Mouse (Mus musculus): ENCODE results near the gene Gm42674. TPM values are rescaled to one million over a fixed set of nuclear protein-coding genes. Genes with fewer than 3 reads are reported as not detected.

The Gm42674 gene
- total RNA-seq (2018; cell fraction: chromatin; rRNA removed), result not detected
- total RNA-seq (2018; cell fraction: cytosol; rRNA removed), result not detected
- total RNA-seq (2018; cell fraction: nucleus; rRNA removed), result not detected
- polyA plus RNA-seq (2018), result not detected in 3 replicates

- H3K79me2 ChIP-seq (ENCODE audit: inconsistent target), result peaks cover 22% of the 10 kb centered on the region
- no peak within 1 kb of the TSS for H3K27ac ChIP-seq
- no peak within 1 kb of the TSS for H3K4me3 ChIP-seq (ENCODE audit: inconsistent target)
- WGBS (ENCODE audit: missing documents), result 93% methylated on average over 11 of the region's 11 CpGs
- H3K36me3 ChIP-seq (ENCODE audit: inconsistent target), result no peaks in the 10 kb centered on the region
Observed at GRCm38 (mm10) chr3:90601486-90602110, at the start of gene Gm42674. Gene Gm42674 (plus strand): TSS chr3:90601904.

DNA sequence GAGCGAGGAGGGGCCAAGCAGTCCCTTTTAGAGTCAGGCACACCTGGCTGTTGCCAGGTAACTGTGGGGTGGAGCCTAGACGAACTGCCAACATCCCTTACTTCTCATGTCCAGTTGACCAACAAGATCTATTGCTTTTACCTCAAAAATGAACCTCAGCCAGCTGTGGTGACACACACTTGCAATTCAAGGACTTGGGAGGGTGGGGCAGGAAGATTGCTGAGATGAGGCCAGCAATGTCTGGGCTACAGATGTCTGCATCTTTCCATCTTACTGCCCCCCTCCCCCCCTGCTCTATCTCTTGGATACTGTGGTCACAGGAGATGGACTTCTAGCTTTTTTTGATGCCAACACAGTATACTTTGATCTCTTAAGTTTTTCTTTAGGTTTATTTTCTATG lies 49.5 kb upstream of the Gm42674 start:
- Histone ChIP-seq H3K79me2 (ENCODE audit: inconsistent target) (no peaks in the 10 kb centered on the region), H3K4me3 (ENCODE audit: inconsistent target) (no peak overlapping the region), H3K27ac (no peak overlapping the region), H3K36me3 (ENCODE audit: inconsistent target) (no peaks in the 10 kb centered on the region)
- WGBS (ENCODE audit: missing documents), result 86% methylated on average over 2 of the region's 2 CpGs

DNA sequence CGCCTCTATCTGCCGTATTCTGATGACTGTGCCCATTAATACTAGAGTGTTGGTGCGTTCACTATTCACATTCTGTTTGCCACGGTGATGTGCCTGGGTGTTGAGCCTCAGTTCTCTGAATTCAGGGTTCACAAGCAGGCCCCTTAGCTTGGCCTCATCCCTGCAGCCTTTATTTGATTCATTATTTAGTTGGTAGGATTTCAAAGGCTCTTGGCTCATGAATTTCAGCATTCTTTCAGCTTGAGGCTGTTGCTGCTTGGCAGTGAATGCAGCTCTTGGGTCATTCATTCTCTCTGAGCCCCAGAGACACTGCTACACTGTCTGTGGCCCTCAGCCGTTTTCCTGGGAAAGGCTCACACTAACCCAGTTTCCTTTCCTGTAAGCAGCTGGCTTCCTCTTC lies 45.8 kb upstream of the Gm42674 start:
- Histone ChIP-seq H3K79me2 (ENCODE audit: inconsistent target) (no peaks in the 10 kb centered on the region), H3K36me3 (ENCODE audit: inconsistent target) (no peaks in the 10 kb centered on the region), H3K4me3 (ENCODE audit: inconsistent target) (no peak overlapping the region), H3K27ac (no peak overlapping the region)
- WGBS (ENCODE audit: missing documents), result 80% methylated on average over 5 of the region's 5 CpGs

DNA sequence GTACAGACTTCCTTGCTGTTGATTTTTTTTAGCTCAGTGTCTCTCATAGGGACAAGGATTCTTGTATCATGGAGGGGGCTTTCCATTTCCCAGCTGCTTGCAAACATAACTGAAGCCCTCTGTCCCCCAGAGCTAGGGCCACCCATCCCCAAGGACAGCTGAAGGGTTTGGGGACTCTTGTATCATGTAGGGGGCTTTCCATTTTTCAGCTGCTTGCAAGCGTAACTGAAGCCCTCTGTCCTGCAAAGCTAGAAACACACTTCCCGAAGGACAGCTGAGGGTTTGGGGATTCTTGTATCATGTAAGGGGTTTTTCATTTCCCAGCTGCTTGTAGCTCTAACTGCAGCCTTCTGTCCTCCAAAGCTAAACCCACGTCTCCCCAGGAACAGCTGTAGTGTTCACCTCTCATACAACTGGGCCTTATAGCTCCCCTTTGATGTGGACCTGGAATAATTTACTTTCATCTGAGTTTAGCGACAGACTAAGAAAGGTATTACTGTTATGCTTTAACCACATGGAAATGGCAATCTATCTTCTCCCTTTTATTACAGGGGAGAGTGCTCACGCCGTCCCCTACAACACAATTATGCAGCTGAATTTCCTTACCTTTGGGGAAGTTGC lies 41.6 kb upstream of the Gm42674 start, which contains the start of gene S100a3:
Gene S100a3, plus strand, starts transcription at position 571 of the 621 bp plus-strand sequence.
- H3K27ac ChIP-seq, result no peak within 1 kb of the TSS
- H3K36me3 ChIP-seq (ENCODE audit: inconsistent target), result no peaks in the 10 kb centered on the region
- 88% methylated on average over 6 of the region's 6 CpGs for WGBS (ENCODE audit: missing documents)
- H3K79me2 ChIP-seq (ENCODE audit: inconsistent target), result no peaks in the 10 kb centered on the region
- no peak within 1 kb of the TSS for H3K4me3 ChIP-seq (ENCODE audit: inconsistent target)

- 53% methylated on average over 5 of the region's 5 CpGs for WGBS (ENCODE audit: missing documents)
- H3K27ac ChIP-seq, result no peak overlapping the region
- no peaks in the 10 kb centered on the region for H3K79me2 ChIP-seq (ENCODE audit: inconsistent target)
- no peak overlapping the region for H3K4me3 ChIP-seq (ENCODE audit: inconsistent target)
- H3K36me3 ChIP-seq (ENCODE audit: inconsistent target), result no peaks in the 10 kb centered on the region
Observed at GRCm38 (mm10) chr3:90574691-90575090, 27.0 kb upstream of the Gm42674 start.

DNA sequence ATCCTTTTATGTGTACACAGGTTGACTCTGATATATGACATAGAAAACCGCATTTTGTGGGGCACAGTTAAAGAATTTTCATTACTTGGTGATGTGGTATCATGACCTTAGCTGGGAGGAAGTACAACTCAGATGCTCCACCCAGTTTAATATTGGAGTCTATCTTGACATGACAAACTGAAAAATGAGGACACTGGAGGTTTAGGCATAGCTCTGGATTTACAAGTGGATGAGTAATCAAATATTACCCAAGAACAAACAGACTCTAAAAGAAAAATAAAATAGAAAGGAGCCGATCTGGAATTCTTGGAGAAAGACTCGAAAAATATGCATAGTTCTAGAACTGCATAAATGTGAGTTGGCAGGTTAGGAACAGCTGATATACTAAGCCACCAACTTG lies 26.4 kb upstream of the Gm42674 start:
- no peak overlapping the region for H3K27ac ChIP-seq
- H3K79me2 ChIP-seq (ENCODE audit: inconsistent target), result no peaks in the 10 kb centered on the region
- no peaks in the 10 kb centered on the region for H3K36me3 ChIP-seq (ENCODE audit: inconsistent target)
- 87% methylated on average over 3 of the region's 3 CpGs for WGBS (ENCODE audit: missing documents)
- H3K4me3 ChIP-seq (ENCODE audit: inconsistent target), result no peak overlapping the region

GRCm38 (mm10) chr3:90576351-90577001 lies 25.2 kb upstream of the Gm42674 start:
- no peak overlapping the region for H3K27ac ChIP-seq
- H3K36me3 ChIP-seq (ENCODE audit: inconsistent target), result no peaks in the 10 kb centered on the region
- H3K4me3 ChIP-seq (ENCODE audit: inconsistent target), result no peak overlapping the region
- no peaks in the 10 kb centered on the region for H3K79me2 ChIP-seq (ENCODE audit: inconsistent target)
- whole genome bisulfite sequencing (ENCODE audit: missing documents), result 88% methylated on average over 9 of the region's 10 CpGs

- Histone ChIP-seq H3K79me2 (ENCODE audit: inconsistent target) (no peaks in the 10 kb centered on the region), H3K36me3 (ENCODE audit: inconsistent target) (no peaks in the 10 kb centered on the region), H3K27ac (no peak overlapping the region), H3K4me3 (ENCODE audit: inconsistent target) (no peak overlapping the region)
- 92% methylated on average over 7 of the region's 7 CpGs for WGBS (ENCODE audit: missing documents)
Observed at GRCm38 (mm10) chr3:90579433-90579832, 22.3 kb upstream of the Gm42674 start.

DNA sequence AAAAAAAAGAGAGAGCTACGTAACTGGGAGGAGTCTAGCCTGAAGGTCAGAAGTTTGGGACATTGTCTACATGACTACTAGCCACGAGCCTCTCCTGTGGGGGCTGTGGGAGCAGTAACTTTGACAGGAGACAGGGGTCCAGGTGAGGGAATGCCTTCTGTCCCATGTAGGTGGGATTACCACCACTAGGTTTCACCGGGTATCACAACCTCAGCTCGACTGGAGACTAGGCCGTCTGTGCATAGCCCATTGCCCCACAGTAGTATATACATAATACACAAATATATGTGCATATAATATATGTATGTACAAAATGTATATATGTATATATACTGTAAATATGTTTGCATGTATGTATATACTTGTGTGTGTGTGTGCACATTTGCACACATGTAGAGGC lies 20.6 kb upstream of the Gm42674 start:
- Histone ChIP-seq H3K36me3 (ENCODE audit: inconsistent target) (no peaks in the 10 kb centered on the region), H3K79me2 (ENCODE audit: inconsistent target) (no peaks in the 10 kb centered on the region), H3K27ac (no peak overlapping the region), H3K4me3 (ENCODE audit: inconsistent target) (no peak overlapping the region)
- 92% methylated on average over 5 of the region's 5 CpGs for WGBS (ENCODE audit: missing documents)

DNA sequence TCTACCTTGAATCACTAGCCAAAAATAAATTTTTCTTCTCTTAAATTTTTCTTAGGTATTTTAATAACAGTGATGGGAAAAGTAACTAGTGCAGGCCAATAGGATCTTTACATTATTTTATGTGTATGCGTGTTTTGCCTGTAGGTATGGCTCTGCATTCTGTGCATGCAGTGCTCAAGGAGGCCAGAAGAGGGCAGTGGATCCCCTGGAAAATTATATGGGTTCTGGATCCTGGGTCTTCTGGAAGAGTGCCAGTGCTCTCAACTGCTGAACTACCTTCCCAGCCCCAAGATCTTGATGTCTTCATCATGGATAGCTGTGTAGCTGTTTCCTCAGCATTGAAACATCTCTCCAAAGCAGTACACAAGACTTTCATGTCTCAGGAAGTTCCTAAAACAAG lies 19.5 kb upstream of the Gm42674 start:
- Histone ChIP-seq H3K4me3 (ENCODE audit: inconsistent target) (no peak overlapping the region), H3K79me2 (ENCODE audit: inconsistent target) (no peaks in the 10 kb centered on the region), H3K27ac (no peak overlapping the region), H3K36me3 (ENCODE audit: inconsistent target) (no peaks in the 10 kb centered on the region)
- WGBS (ENCODE audit: missing documents), result 94% methylated on average over 1 of the region's 1 CpGs

GRCm38 (mm10) chr3:90582556-90582955 lies 19.1 kb upstream of the Gm42674 start:
- no peaks in the 10 kb centered on the region for H3K36me3 ChIP-seq (ENCODE audit: inconsistent target)
- H3K27ac ChIP-seq, result no peak overlapping the region
- H3K4me3 ChIP-seq (ENCODE audit: inconsistent target), result no peak overlapping the region
- H3K79me2 ChIP-seq (ENCODE audit: inconsistent target), result no peaks in the 10 kb centered on the region
- WGBS (ENCODE audit: missing documents), result 96% methylated on average over 4 of the region's 4 CpGs

DNA sequence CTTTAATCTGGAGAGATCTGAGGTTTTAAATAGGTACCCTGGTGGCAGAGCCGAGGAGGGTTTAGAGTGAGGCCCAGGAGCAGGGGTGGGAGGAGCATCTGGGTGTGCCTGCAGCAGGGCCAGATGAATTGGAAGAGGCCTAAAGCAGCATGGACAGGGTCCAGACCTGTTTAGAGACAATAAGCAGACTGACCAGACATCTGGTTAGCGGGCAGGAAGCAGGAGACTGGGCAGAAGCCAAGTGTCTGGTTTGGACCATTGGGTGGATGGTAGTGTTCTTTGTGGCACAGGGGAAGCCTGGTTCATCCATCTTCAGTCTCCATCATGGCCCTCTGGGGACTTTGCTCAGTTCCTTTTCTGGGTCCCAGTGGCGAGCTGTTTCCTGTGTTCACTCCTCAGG lies 17.8 kb upstream of the Gm42674 start:
- no peaks in the 10 kb centered on the region for H3K36me3 ChIP-seq (ENCODE audit: inconsistent target)
- H3K79me2 ChIP-seq (ENCODE audit: inconsistent target), result no peaks in the 10 kb centered on the region
- no peak overlapping the region for H3K4me3 ChIP-seq (ENCODE audit: inconsistent target)
- no peak overlapping the region for H3K27ac ChIP-seq
- 61% methylated on average over 3 of the region's 3 CpGs for WGBS (ENCODE audit: missing documents)

- no peaks in the 10 kb centered on the region for H3K36me3 ChIP-seq (ENCODE audit: inconsistent target)
- H3K4me3 ChIP-seq (ENCODE audit: inconsistent target), result no peak overlapping the region
- WGBS (ENCODE audit: missing documents), result 19% methylated on average over 5 of the region's 5 CpGs
- no peaks in the 10 kb centered on the region for H3K79me2 ChIP-seq (ENCODE audit: inconsistent target)
- H3K27ac ChIP-seq, result no peak overlapping the region
Observed at GRCm38 (mm10) chr3:90585595-90585994, 16.1 kb upstream of the Gm42674 start.

DNA sequence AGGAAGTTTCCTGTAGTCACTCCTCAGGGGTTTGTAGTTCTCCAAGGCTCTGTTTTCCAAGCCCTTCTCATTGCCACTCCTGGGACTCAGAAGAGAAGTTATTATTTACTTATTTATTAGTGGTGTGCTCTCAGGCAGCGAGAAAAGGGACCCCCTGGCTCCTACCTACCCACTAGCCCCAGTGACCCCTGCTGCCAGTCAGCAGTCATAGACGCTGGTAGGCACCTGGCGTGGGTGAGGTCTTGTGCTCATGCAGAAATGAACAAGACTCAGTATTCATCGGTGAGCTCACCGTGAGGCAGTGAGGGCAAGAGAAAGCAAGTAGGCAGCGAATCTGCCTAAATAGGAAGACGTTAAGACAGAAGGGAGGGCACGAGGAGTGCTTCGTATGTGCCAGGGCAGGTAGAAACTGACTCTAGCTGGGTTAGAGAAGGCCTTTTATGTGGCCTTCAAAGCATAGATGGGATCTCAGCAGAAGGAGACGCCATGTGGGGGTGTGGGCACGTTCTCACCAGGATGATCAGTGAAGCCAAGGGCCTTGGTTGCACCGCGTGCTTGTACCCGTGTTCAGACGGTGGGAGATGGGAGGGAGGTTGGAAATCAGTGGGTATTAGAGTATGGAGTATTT lies 15.6 kb upstream of the Gm42674 start:
- 71% methylated on average over 15 of the region's 15 CpGs for WGBS (ENCODE audit: missing documents)
- no peaks in the 10 kb centered on the region for H3K79me2 ChIP-seq (ENCODE audit: inconsistent target)
- H3K27ac ChIP-seq, result peak overlapping the region; percentile 93
- no peaks in the 10 kb centered on the region for H3K36me3 ChIP-seq (ENCODE audit: inconsistent target)
- H3K4me3 ChIP-seq (ENCODE audit: inconsistent target), result no peak overlapping the region

DNA sequence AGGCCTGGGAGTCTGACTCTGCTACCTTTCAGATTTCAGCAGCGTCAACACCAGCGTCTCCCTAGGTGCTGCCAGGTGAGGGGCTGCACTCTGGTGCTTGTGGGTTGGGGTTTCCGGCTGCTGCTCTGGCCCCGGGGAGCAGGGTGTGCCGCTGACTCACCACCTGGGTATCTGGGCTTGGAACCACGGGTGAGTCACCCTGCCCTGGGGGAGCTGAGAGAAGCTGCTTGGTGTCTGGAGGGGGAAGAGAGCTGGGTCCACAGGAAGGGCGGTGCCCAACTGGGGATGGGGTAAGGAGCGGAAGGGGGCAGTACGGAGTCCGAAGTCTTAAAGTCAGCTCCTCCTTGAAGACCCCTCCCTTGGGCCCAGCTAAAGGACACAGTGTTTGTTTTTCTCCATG lies 14.8 kb upstream of the Gm42674 start:
- Histone ChIP-seq H3K4me3 (ENCODE audit: inconsistent target) (peak overlapping the region; percentile 3; the same call in 1 of the 2 replicates), H3K79me2 (ENCODE audit: inconsistent target) (no peaks in the 10 kb centered on the region), H3K36me3 (ENCODE audit: inconsistent target) (no peaks in the 10 kb centered on the region), H3K27ac (peak overlapping the region; percentile 93)
- 7% methylated on average over 10 of the region's 10 CpGs for WGBS (ENCODE audit: missing documents)
